Mouse (Mus musculus) limb, embryonic 14.5 days (tissue): Measurements from ENCODE around the gene Unc79. TPM values are rescaled to one million over a fixed set of nuclear protein-coding genes. Genes with fewer than 3 reads are reported as not detected.

Experiments used
- ATAC-seq: fragments of 200-750 bp; cut with Nextera tagmentation; 2 replicates; pipeline ENCODE4 v1.8.0; 2017; ENCODE audit warnings: low read depth, moderate number of reproducible peaks, moderate TSS enrichment; ENCODE audit not compliant: low FRiP score
- DNase-seq: peaks from one replicate; pipeline ENCODE4 v3.0.0-alpha.2; 2015; ENCODE audit warnings: low spot score
- H3K27ac ChIP-seq: fragments of 300-500 bp; sonication (generic); replicated peaks from 2 replicates; pipeline ENCODE4 v1.5.1; 2014; ENCODE audit warnings: low read depth, mild to moderate bottlenecking, low read length, moderate library complexity, mixed read lengths
- H3K27me3 ChIP-seq: fragments of 300-500 bp; sonication (generic); 2 replicates; pipeline ENCODE4 v1.6.1; 2014; ENCODE audit warnings: low read length, mixed read lengths; ENCODE audit not compliant: control insufficient read depth, insufficient read depth
- H3K36me3 ChIP-seq: fragments of 300-500 bp; sonication (generic); 2 replicates; pipeline ENCODE4 v1.6.1; 2014; ENCODE audit warnings: mild to moderate bottlenecking, low read length, moderate library complexity, mixed read lengths; ENCODE audit not compliant: control insufficient read depth, insufficient read depth
- H3K4me1 ChIP-seq: fragments of 300-500 bp; sonication (generic); 2 replicates; pipeline ENCODE4 v1.6.1; 2014; ENCODE audit warnings: antibody characterized with exemption, low read length, mixed read lengths; ENCODE audit not compliant: control insufficient read depth, insufficient read depth
- H3K4me2 ChIP-seq: fragments of 300-500 bp; sonication (generic); replicated peaks from 2 replicates; pipeline ENCODE4 v1.6.1; 2014; ENCODE audit warnings: low read depth, mild to moderate bottlenecking, low read length, moderate library complexity; ENCODE audit not compliant: severe bottlenecking
- H3K4me3 ChIP-seq: fragments of 300-500 bp; sonication (generic); replicated peaks from 2 replicates; pipeline ENCODE4 v1.5.1; 2014; ENCODE audit warnings: low read length
- H3K9ac ChIP-seq: fragments of 300-500 bp; sonication (generic); 2 replicates; pipeline ENCODE4 v1.6.1; 2014; ENCODE audit warnings: mild to moderate bottlenecking, low read depth, low read length, moderate library complexity; ENCODE audit not compliant: severe bottlenecking
- H3K9me3 ChIP-seq: fragments of 300-500 bp; sonication (generic); 2 replicates; pipeline ENCODE4 v1.6.1; 2016; ENCODE audit warnings: low read length; ENCODE audit not compliant: control insufficient read depth
- POLR2A ChIP-seq: fragments of 200-500 bp; IDR thresholded peaks from 2 replicates; pipeline ENCODE4 v1.8.0; 2012; ENCODE audit warnings: inconsistent platforms, mild to moderate bottlenecking, moderate library complexity, borderline replicate concordance; ENCODE audit not compliant: insufficient read depth, insufficient read length; ENCODE audit errors: extremely low read depth
- WGBS: fragments of 180-500 bp; shearing (Covaris S2); extraction: QIAGEN DNeasy Blood & Tissue Kit; methylation state at CpG from one replicate; pipeline ENCODE4 v1.1.7; 2014; 5-methylcytosine and 5-hydroxymethylcytosine counted together
- microRNA-seq: library from miRNA; unstranded; fragments of <30 nt; microRNA quantifications from one replicate; pipeline ENCODE4, GENCODE M21; 2016
- polyA plus RNA-seq, 2 experiments: library from polyadenylated mRNA; depleted of rRNA in 1 of 2; stranded (reverse) in 1 of 2; unstranded in 1 of 2; fragments of >200 nt; fragmentation: Nextera tagmentation in 1 of 2; extraction: Ambion mirVana in 1 of 2; gene quantifications; 2 replicates each; pipeline versions ENCODE4 v1.2.1 to v1.2.3; 2012 to 2014

Unc79 gene
- polyA plus RNA-seq, 2 experiments = 0.04 to 0.45 TPM

GRCm38 (mm10) chr12:103226121-103226520, 277.5 kb downstream of the Unc79 start:
- Histone ChIP-seq H3K9me3 (no peaks in the 10 kb centered on the region), H3K27me3 (no peaks in the 10 kb centered on the region)
- WGBS = 84% methylated on average over 4 of the region's 4 CpGs

GRCm38 (mm10) chr12:103229058-103229457, 280.4 kb downstream of the Unc79 start:
- H3K4me2 ChIP-seq = no peak overlapping the region
- H3K27ac ChIP-seq = no peak overlapping the region
- no peaks in the 10 kb centered on the region for H3K36me3 ChIP-seq
- no peak for ATAC-seq
- H3K9ac ChIP-seq = no peak overlapping the region
- no peak overlapping the region for H3K4me3 ChIP-seq
- DNase-seq = no peak
- 86% methylated on average over 4 of the region's 4 CpGs for WGBS
- H3K4me1 ChIP-seq = no peaks in the 10 kb centered on the region
- no peak for TF ChIP-seq POLR2A
- no peaks in the 10 kb centered on the region for H3K9me3 ChIP-seq
- no peaks in the 10 kb centered on the region for H3K27me3 ChIP-seq

More at GRCm38 (mm10) chr12:103226121-103226520, 277.5 kb downstream of the Unc79 start:
- Histone ChIP-seq H3K4me1 (no peaks in the 10 kb centered on the region), H3K4me2 (no peak overlapping the region), H3K36me3 (no peaks in the 10 kb centered on the region), H3K9ac (no peak overlapping the region), H3K4me3 (no peak overlapping the region), H3K27ac (no peak overlapping the region)
- DNase-seq (no peak), ATAC-seq (no peak)
- no peak for TF ChIP-seq POLR2A

Small RNA genes within 50 kb of the gene (microRNA-seq; reads per million reads assigned to microRNA genes)
- not detected for gene Gm44324

Other genes starting within 250 kb of the Unc79 start
- gene Itpk1, start 243.9 kb upstream of the Unc79 start, polyA plus RNA-seq (2012; rRNA removed) = 10.3 and 12.3 TPM in 2 replicates
- gene Itpk1, start 243.9 kb upstream of the Unc79 start, polyA plus RNA-seq (2014; fragmentation: Nextera tagmentation; extraction: Ambion mirVana) = 8.3 and 9.1 TPM in 2 replicates
- 1.9 and 2.2 TPM in 2 replicates for gene Moap1, start 205.2 kb upstream of the Unc79 start, polyA plus RNA-seq (2012; rRNA removed)
- gene Moap1, start 205.2 kb upstream of the Unc79 start, polyA plus RNA-seq (2014; fragmentation: Nextera tagmentation; extraction: Ambion mirVana) = 17.6 and 21.9 TPM in 2 replicates
- 3.4 and 3.6 TPM in 2 replicates for gene Tmem251, start 205.1 kb upstream of the Unc79 start, polyA plus RNA-seq (2012; rRNA removed)
- gene Tmem251, start 205.1 kb upstream of the Unc79 start, polyA plus RNA-seq (2014; fragmentation: Nextera tagmentation; extraction: Ambion mirVana) = 10.9 and 11.2 TPM in 2 replicates
- gene Gm28051, start 191.1 kb upstream of the Unc79 start, polyA plus RNA-seq (2012; rRNA removed) = not detected in 2 replicates
- not detected in 2 replicates for gene Gm28051, start 191.1 kb upstream of the Unc79 start, polyA plus RNA-seq (2014; fragmentation: Nextera tagmentation; extraction: Ambion mirVana)
- gene Gon7, start 191.1 kb upstream of the Unc79 start, polyA plus RNA-seq (2012; rRNA removed) = 11.0 and 16.9 TPM in 2 replicates
- 17.7 and 21.7 TPM in 2 replicates for gene Gon7, start 191.1 kb upstream of the Unc79 start, polyA plus RNA-seq (2014; fragmentation: Nextera tagmentation; extraction: Ambion mirVana)
- gene Ubr7, start 190.9 kb upstream of the Unc79 start, polyA plus RNA-seq (2012; rRNA removed) = 36.5 and 39.9 TPM in 2 replicates
- 48.0 and 48.2 TPM in 2 replicates for gene Ubr7, start 190.9 kb upstream of the Unc79 start, polyA plus RNA-seq (2014; fragmentation: Nextera tagmentation; extraction: Ambion mirVana)
- gene Gm20604, start 190.2 kb upstream of the Unc79 start, polyA plus RNA-seq (2012; rRNA removed) = 16.1 and 20.4 TPM in 2 replicates
- gene Gm20604, start 190.2 kb upstream of the Unc79 start, polyA plus RNA-seq (2014; fragmentation: Nextera tagmentation; extraction: Ambion mirVana) = 23.1 and 27.1 TPM in 2 replicates
- gene Btbd7, start 70.4 kb upstream of the Unc79 start, polyA plus RNA-seq (2012; rRNA removed) = 25.4 and 30.5 TPM in 2 replicates
- gene Btbd7, start 70.4 kb upstream of the Unc79 start, polyA plus RNA-seq (2014; fragmentation: Nextera tagmentation; extraction: Ambion mirVana) = 23.0 and 24.5 TPM in 2 replicates
- not detected in 2 replicates for gene Cox8c, start 49.5 kb upstream of the Unc79 start, polyA plus RNA-seq (2012; rRNA removed)
- not detected in 2 replicates for gene Cox8c, start 49.5 kb upstream of the Unc79 start, polyA plus RNA-seq (2014; fragmentation: Nextera tagmentation; extraction: Ambion mirVana)